Comparison of ENCODE assay signal across 8 mouse cellular contexts in genomic region chr2:107945837-107946451, GRCm38 (mm10).
DNase-seq lines count a peak whose midpoint lies in the region; ATAC-seq and TF ChIP-seq lines count a peak whose summit lies in the region.

No protein-coding gene starts in this region.

- no peak overlapping the region for H3K4me2 ChIP-seq in neural tube, embryonic 13.5 days

- no peaks in the 10 kb centered on the region for H3K36me3 ChIP-seq in neural tube, embryonic 13.5 days

- intact Hi-C loops in left cerebral cortex, postnatal 14 days (cut with DNase I) = no loop called here

- H3K4me1 ChIP-seq in cerebellum, adult 2 months (ENCODE audit: control insufficient read depth, insufficient read depth, low read length) = no peaks in the 10 kb centered on the region
- H3K4me1 ChIP-seq in neural tube, embryonic 13.5 days (replicated peaks) = no peaks in the 10 kb centered on the region; the same call in 1 of the 2 replicates

- no peak overlapping the region for H3K27ac ChIP-seq in cerebellum, adult 2 months (ENCODE audit: insufficient read depth, low read length)
- H3K27ac ChIP-seq in neural tube, embryonic 13.5 days (replicated peaks) = no peak overlapping the region

- peak; percentile 18 to 32 for DNase-seq in left cerebral cortex, postnatal 14 days (ENCODE audit: low spot score in 2 of 2)
- DNase-seq in left cerebral cortex, adult 11 months (ENCODE audit: low spot score) = no peak
- peak; percentile 35 for DNase-seq in MN1 (ENCODE audit: low spot score)
- DNase-seq in cerebellum, adult 2 months = peak; percentile 37 to 41
- no peak for DNase-seq in gastrocnemius, postnatal 25 days

- no peak overlapping the region for H3K9ac ChIP-seq in neural tube, embryonic 13.5 days

- ATAC-seq in frontal cortex, adult (ENCODE audit: low TSS enrichment) = peak; percentile 85
- 0 out of 2 replicates have a peak, but pooled peaks have one; percentile 32 for ATAC-seq in neural tube, embryonic 13.5 days (ENCODE audit: low read depth)
- no peak for ATAC-seq in erythroblast, adult 5-6 weeks (replicated peaks; ENCODE audit: low FRiP score, poor library complexity, severe bottlenecking)

- WGBS in cerebellum, adult 2 months = 2% methylated on average over 3 of the region's 3 CpGs
- 2% methylated on average over 3 of the region's 3 CpGs for WGBS in neural tube, embryonic 13.5 days

- H3K9me3 ChIP-seq in neural tube, embryonic 13.5 days = no peaks in the 10 kb centered on the region

- H3K27me3 ChIP-seq in cerebellum, adult 2 months (ENCODE audit: control insufficient read depth, insufficient read depth, low read length) = no peaks in the 10 kb centered on the region
- no peaks in the 10 kb centered on the region for H3K27me3 ChIP-seq in neural tube, embryonic 13.5 days

- no peak for TF ChIP-seq POLR2A in cerebellum, adult 2 months (IDR thresholded peaks at IDR 0.05; ENCODE audit: borderline replicate concordance, insufficient read depth, low read length)

- TF ChIP-seq CTCF in cerebellum, adult 2 months (IDR thresholded peaks at IDR 0.05; ENCODE audit: borderline replicate concordance, insufficient read depth, low read depth, low read length) = peak; percentile 60; the same call in 1 of the 2 replicates

- no peak overlapping the region for H3K4me3 ChIP-seq in cerebellum, adult 2 months (replicated peaks; ENCODE audit: insufficient read depth, low read depth, low read length)
- no peak overlapping the region for H3K4me3 ChIP-seq in neural tube, embryonic 13.5 days

Comparison
In these comparisons a context has a peak if more than half of its experiments do, and no peak if none do; other contexts are left out.
1. DNase-seq: peak in left cerebral cortex, postnatal 14 days (2 of 2), MN1 (single experiment) and cerebellum, adult 2 months (2 of 2); none in left cerebral cortex, adult 11 months (single experiment) and gastrocnemius, postnatal 25 days (single experiment).